Comparison of ENCODE assay signal across 12 mouse cellular contexts in the genomic region with DNA sequence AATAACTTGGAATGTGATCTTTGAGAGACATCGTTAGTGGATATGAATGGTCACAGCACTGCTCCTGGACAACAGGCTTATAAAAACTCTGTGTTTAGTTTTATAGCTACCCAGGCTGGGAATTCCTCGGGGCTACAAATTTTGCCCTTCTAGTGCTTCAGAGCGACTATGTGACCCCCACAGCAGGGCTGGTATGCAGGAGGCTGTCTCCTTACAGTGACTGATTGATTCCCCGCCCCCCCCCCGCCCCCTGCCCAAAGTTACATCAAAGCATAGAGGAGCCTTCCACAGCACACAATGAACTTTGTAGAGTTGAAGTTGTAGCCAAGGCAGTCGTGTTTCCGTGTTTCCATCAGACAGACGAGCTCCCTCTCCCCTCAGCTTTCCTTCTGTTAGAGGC.
DNase-seq lines count a peak whose midpoint lies in the region; ATAC-seq and TF ChIP-seq lines count a peak whose summit lies in the region.
"Had no signal": no experiment of that assay in that cellular context is flagged by ENCODE, and none has a peak within 500 bp of the region (broad histone marks: within the 10 kb centered on the region; RNA-seq: fewer than 3 reads in every experiment).

No protein-coding gene starts in this region.

- DNase-seq in hindbrain, embryonic 10.5 days (ENCODE audit: low spot score) = peak; percentile 66
- DNase-seq in hindbrain, embryonic 14.5 days (ENCODE audit: low spot score) = no peak
- peak; percentile 8 for DNase-seq in embryonic facial prominence, embryonic 11.5 days (ENCODE audit: low spot score)
- no peak for DNase-seq in hindbrain, postnatal 0 days (ENCODE audit: low spot score)
- DNase-seq: kidney, adult 2 months; lung, postnatal 4 days; spleen, adult 18-20 months; thymus, adult 2 months had no signal

- H3K9ac ChIP-seq in hindbrain, embryonic 14.5 days = no peak overlapping the region
- H3K9ac ChIP-seq in embryonic facial prominence, embryonic 11.5 days (replicated peaks; ENCODE audit: low read length) = no peak overlapping the region; the same call in 1 of the 2 replicates
- no peak overlapping the region for H3K9ac ChIP-seq in hindbrain, postnatal 0 days (replicated peaks; ENCODE audit: low read length)
- no peak overlapping the region for H3K9ac ChIP-seq in neural tube, embryonic 12.5 days
- H3K9ac ChIP-seq in intestine, embryonic 16.5 days (ENCODE audit: low read depth, low read length) = no peak overlapping the region

- TF ChIP-seq CTCF in hindbrain, postnatal 0 days (IDR thresholded peaks at IDR 0.05; ENCODE audit: low read depth) = no peak

- H3K9me3 ChIP-seq in hindbrain, embryonic 10.5 days = no peaks in the 10 kb centered on the region
- H3K9me3 ChIP-seq in hindbrain, embryonic 14.5 days (ENCODE audit: control insufficient read depth, low read length) = no peaks in the 10 kb centered on the region
- no peaks in the 10 kb centered on the region for H3K9me3 ChIP-seq in embryonic facial prominence, embryonic 11.5 days (replicated peaks; ENCODE audit: control insufficient read depth, low read length)
- no peaks in the 10 kb centered on the region for H3K9me3 ChIP-seq in hindbrain, postnatal 0 days (ENCODE audit: low read length)
- no peaks in the 10 kb centered on the region for H3K9me3 ChIP-seq in neural tube, embryonic 12.5 days
- no peaks in the 10 kb centered on the region for H3K9me3 ChIP-seq in intestine, embryonic 16.5 days (ENCODE audit: control insufficient read depth, low read length)

- peak overlapping the region; percentile 13 for H3K4me3 ChIP-seq in hindbrain, embryonic 10.5 days
- no peak overlapping the region for H3K4me3 ChIP-seq in hindbrain, embryonic 14.5 days (replicated peaks; ENCODE audit: low read length)
- H3K4me3 ChIP-seq in embryonic facial prominence, embryonic 11.5 days (ENCODE audit: low read depth, low read length) = no peak overlapping the region
- H3K4me3 ChIP-seq in hindbrain, postnatal 0 days (ENCODE audit: low read length) = no peak overlapping the region
- H3K4me3 ChIP-seq in neural tube, embryonic 12.5 days = no peak overlapping the region
- H3K4me3 ChIP-seq in intestine, embryonic 16.5 days (ENCODE audit: low read length) = no peak overlapping the region

- no peaks in the 10 kb centered on the region for H3K36me3 ChIP-seq in hindbrain, embryonic 10.5 days
- H3K36me3 ChIP-seq in hindbrain, embryonic 14.5 days (replicated peaks; ENCODE audit: control insufficient read depth, insufficient read depth) = no peaks in the 10 kb centered on the region
- H3K36me3 ChIP-seq in embryonic facial prominence, embryonic 11.5 days (replicated peaks; ENCODE audit: control insufficient read depth, insufficient read depth, low read depth, low read length) = no peaks in the 10 kb centered on the region
- no peaks in the 10 kb centered on the region for H3K36me3 ChIP-seq in hindbrain, postnatal 0 days (ENCODE audit: insufficient read depth, low read length)
- H3K36me3 ChIP-seq in neural tube, embryonic 12.5 days = no peaks in the 10 kb centered on the region
- H3K36me3 ChIP-seq in intestine, embryonic 16.5 days (ENCODE audit: control insufficient read depth, insufficient read depth, low read length) = no peaks in the 10 kb centered on the region

- ATAC-seq in hindbrain, embryonic 14.5 days (ENCODE audit: low FRiP score) = no peak
- ATAC-seq in embryonic facial prominence, embryonic 11.5 days (replicated peaks; ENCODE audit: insufficient number of reproducible peaks, low FRiP score, low TSS enrichment, low read depth) = no peak; the same call in 1 of the 2 replicates
- ATAC-seq in hindbrain, postnatal 0 days = no peak
- peak; percentile 79 for ATAC-seq in neural tube, embryonic 12.5 days (ENCODE audit: low FRiP score, low read depth)
- no peak for ATAC-seq in intestine, embryonic 16.5 days
- ATAC-seq in erythroblast, adult 5-6 weeks (replicated peaks; ENCODE audit: low FRiP score, poor library complexity, severe bottlenecking) = no peak
- ATAC-seq: activated CD4-positive, CD25-positive, alpha-beta regulatory T cell, adult 4 months had no signal

- H3K4me1 ChIP-seq in hindbrain, embryonic 10.5 days (replicated peaks) = peaks cover 14% of the 10 kb centered on the region
- H3K4me1 ChIP-seq in hindbrain, embryonic 14.5 days (replicated peaks; ENCODE audit: control insufficient read depth, insufficient read depth, low read length) = peaks cover 14% of the 10 kb centered on the region; the same call in 1 of the 2 replicates
- no peaks in the 10 kb centered on the region for H3K4me1 ChIP-seq in embryonic facial prominence, embryonic 11.5 days (ENCODE audit: control insufficient read depth, insufficient read depth, low read length)
- H3K4me1 ChIP-seq in hindbrain, postnatal 0 days (ENCODE audit: insufficient read depth, low read length) = no peaks in the 10 kb centered on the region
- peaks cover 7% of the 10 kb centered on the region; the same call in 1 of the 2 replicates for H3K4me1 ChIP-seq in neural tube, embryonic 12.5 days
- H3K4me1 ChIP-seq in intestine, embryonic 16.5 days (ENCODE audit: control insufficient read depth, insufficient read depth, low read length) = no peaks in the 10 kb centered on the region

- no peaks in the 10 kb centered on the region for H3K27me3 ChIP-seq in hindbrain, embryonic 10.5 days (ENCODE audit: insufficient read depth, poor library complexity, severe bottlenecking)
- H3K27me3 ChIP-seq in hindbrain, embryonic 14.5 days (ENCODE audit: control insufficient read depth, insufficient read depth, low read length) = no peaks in the 10 kb centered on the region
- H3K27me3 ChIP-seq in embryonic facial prominence, embryonic 11.5 days (ENCODE audit: control insufficient read depth, insufficient read depth, low read length) = no peaks in the 10 kb centered on the region
- no peaks in the 10 kb centered on the region for H3K27me3 ChIP-seq in hindbrain, postnatal 0 days (ENCODE audit: insufficient read depth, low read length)
- H3K27me3 ChIP-seq in neural tube, embryonic 12.5 days (replicated peaks) = no peaks in the 10 kb centered on the region
- no peaks in the 10 kb centered on the region for H3K27me3 ChIP-seq in intestine, embryonic 16.5 days (replicated peaks; ENCODE audit: control insufficient read depth, insufficient read depth, low read length)

- peak overlapping the region; percentile 64 for H3K27ac ChIP-seq in hindbrain, embryonic 10.5 days
- H3K27ac ChIP-seq in hindbrain, embryonic 14.5 days = no peak overlapping the region
- H3K27ac ChIP-seq in embryonic facial prominence, embryonic 11.5 days (replicated peaks; ENCODE audit: low read depth, low read length) = no peak overlapping the region
- H3K27ac ChIP-seq in hindbrain, postnatal 0 days = no peak overlapping the region
- H3K27ac ChIP-seq in neural tube, embryonic 12.5 days = no peak overlapping the region
- no peak overlapping the region for H3K27ac ChIP-seq in intestine, embryonic 16.5 days (ENCODE audit: low read length)

- WGBS in hindbrain, embryonic 10.5 days = 5% methylated on average over 8 of the region's 8 CpGs
- WGBS in hindbrain, embryonic 14.5 days = 3% methylated on average over 8 of the region's 8 CpGs
- WGBS in embryonic facial prominence, embryonic 11.5 days = 4% methylated on average over 8 of the region's 8 CpGs
- WGBS in hindbrain, postnatal 0 days = 13% methylated on average over 8 of the region's 8 CpGs
- 2% methylated on average over 8 of the region's 8 CpGs for WGBS in neural tube, embryonic 12.5 days
- 10% methylated on average over 7 of the region's 8 CpGs for WGBS in intestine, embryonic 16.5 days

- H3K4me2 ChIP-seq in hindbrain, embryonic 14.5 days (replicated peaks) = no peak overlapping the region
- peak overlapping the region; percentile 2; the same call in 1 of the 2 replicates for H3K4me2 ChIP-seq in embryonic facial prominence, embryonic 11.5 days (ENCODE audit: low read depth, low read length)
- peak overlapping the region; percentile 36 for H3K4me2 ChIP-seq in hindbrain, postnatal 0 days (ENCODE audit: low read depth, low read length)
- peak overlapping the region; percentile 34 for H3K4me2 ChIP-seq in neural tube, embryonic 12.5 days (replicated peaks)
- no peak overlapping the region for H3K4me2 ChIP-seq in intestine, embryonic 16.5 days (ENCODE audit: low read depth, low read length)

Comparison
In these comparisons a context has a peak if more than half of its experiments do, and no peak if none do; other contexts are left out.
1. DNase-seq: peak in hindbrain, embryonic 10.5 days (single experiment) and embryonic facial prominence, embryonic 11.5 days (single experiment); none in hindbrain, embryonic 14.5 days (single experiment) and hindbrain, postnatal 0 days (single experiment).
2. H3K4me2 ChIP-seq: peak in embryonic facial prominence, embryonic 11.5 days (single experiment), hindbrain, postnatal 0 days (single experiment) and neural tube, embryonic 12.5 days (single experiment); none in hindbrain, embryonic 14.5 days (single experiment) and intestine, embryonic 16.5 days (single experiment).